Mouse (Mus musculus) midbrain, embryonic 14.5 days (tissue): ENCODE data around the gene Gm45261. TPM values are rescaled to one million over a fixed set of nuclear protein-coding genes. Genes with fewer than 3 reads are reported as not detected.

Source experiments
- ATAC-seq: fragments of 200-750 bp; cut with Nextera tagmentation; 2 replicates; pipeline ENCODE4 v1.8.0; 2017; ENCODE audit warnings: moderate number of reproducible peaks, moderate library complexity; ENCODE audit not compliant: low FRiP score, low TSS enrichment
- DNase-seq: peaks from one replicate; pipeline ENCODE4 v3.0.0-alpha.2; 2015
- H3K27ac ChIP-seq: fragments of 300-500 bp; sonication (generic); replicated peaks from 2 replicates; pipeline ENCODE4 v1.5.1; 2014; ENCODE audit warnings: mild to moderate bottlenecking, low read depth, low read length, moderate library complexity
- H3K27me3 ChIP-seq: fragments of 300-500 bp; sonication (generic); 2 replicates; pipeline ENCODE4 v1.6.1; 2014; ENCODE audit warnings: low read length, control low read depth, mixed read lengths; ENCODE audit not compliant: control insufficient read depth, insufficient read depth
- H3K36me3 ChIP-seq: fragments of 300-500 bp; sonication (generic); 2 replicates; pipeline ENCODE4 v1.6.1; 2014; ENCODE audit warnings: low read length, control low read depth; ENCODE audit not compliant: control insufficient read depth, insufficient read depth
- H3K4me1 ChIP-seq: fragments of 300-500 bp; sonication (generic); 2 replicates; pipeline ENCODE4 v1.6.1; 2014; ENCODE audit warnings: mild to moderate bottlenecking, antibody characterized with exemption, low read length, control low read depth; ENCODE audit not compliant: control insufficient read depth, insufficient read depth
- H3K4me2 ChIP-seq: fragments of 300-500 bp; sonication (generic); 2 replicates; pipeline ENCODE4 v1.6.1; 2014; ENCODE audit warnings: mild to moderate bottlenecking, low read length, moderate library complexity
- H3K4me3 ChIP-seq: fragments of 300-500 bp; sonication (generic); replicated peaks from 2 replicates; pipeline ENCODE4 v1.5.1; 2014; ENCODE audit warnings: low read depth, low read length
- H3K9ac ChIP-seq: fragments of 300-500 bp; sonication (generic); replicated peaks from 2 replicates; pipeline ENCODE4 v1.6.1; 2014; ENCODE audit warnings: mild to moderate bottlenecking, low read length, moderate library complexity
- H3K9me3 ChIP-seq: fragments of 300-500 bp; sonication (generic); 2 replicates; pipeline ENCODE4 v1.6.1; 2016; ENCODE audit warnings: low read length, control low read depth, mixed read lengths; ENCODE audit not compliant: control insufficient read depth
- WGBS: fragments of 180-500 bp; shearing (Covaris S2); extraction: QIAGEN DNeasy Blood & Tissue Kit; methylation state at CpG from one replicate; pipeline ENCODE4 v1.1.7; 2014; 5-methylcytosine and 5-hydroxymethylcytosine counted together
- polyA plus RNA-seq: library from polyadenylated mRNA; unstranded; fragments of >200 nt; fragmentation: Nextera tagmentation; extraction: Ambion mirVana; gene quantifications from 2 replicates; pipeline ENCODE4 v1.2.1, GENCODE M21; 2014

Gene Gm45261
- polyA plus RNA-seq, 1 experiment from 2014 or later: not detected

GRCm38 (mm10) chr1:80403366-80403893 lies 57.8 kb downstream of the Gm45261 start:
- Histone ChIP-seq H3K27ac (no peak overlapping the region), H3K9ac (no peak overlapping the region), H3K4me3 (no peak overlapping the region), H3K4me2 (no peak overlapping the region), H3K36me3 (no peaks in the 10 kb centered on the region), H3K9me3 (no peaks in the 10 kb centered on the region), H3K27me3 (no peaks in the 10 kb centered on the region), H3K4me1 (no peaks in the 10 kb centered on the region)
- no peak for ATAC-seq
- no peak for DNase-seq
- WGBS: 74% methylated on average over 3 of the region's 3 CpGs

GRCm38 (mm10) chr1:80401961-80402360 lies 59.3 kb downstream of the Gm45261 start:
- Histone ChIP-seq H3K27ac (no peak overlapping the region), H3K9ac (no peak overlapping the region), H3K4me3 (no peak overlapping the region), H3K27me3 (no peaks in the 10 kb centered on the region), H3K4me2 (no peak overlapping the region), H3K9me3 (no peaks in the 10 kb centered on the region), H3K4me1 (no peaks in the 10 kb centered on the region), H3K36me3 (no peaks in the 10 kb centered on the region)
- WGBS: 79% methylated on average over 1 of the region's 1 CpGs
- DNase-seq (no peak), ATAC-seq (no peak)

Other genes starting within 250 kb of the Gm45261 start
- gene Fam124b, start 243.0 kb downstream of the Gm45261 start, polyA plus RNA-seq: 0.49 and 0.59 TPM in 2 replicates
- 62.5 and 68.4 TPM in 2 replicates for gene Cul3, start 121.0 kb downstream of the Gm45261 start, polyA plus RNA-seq